Mouse (Mus musculus): Measurements from ENCODE around the gene Exoc4.

DNA sequence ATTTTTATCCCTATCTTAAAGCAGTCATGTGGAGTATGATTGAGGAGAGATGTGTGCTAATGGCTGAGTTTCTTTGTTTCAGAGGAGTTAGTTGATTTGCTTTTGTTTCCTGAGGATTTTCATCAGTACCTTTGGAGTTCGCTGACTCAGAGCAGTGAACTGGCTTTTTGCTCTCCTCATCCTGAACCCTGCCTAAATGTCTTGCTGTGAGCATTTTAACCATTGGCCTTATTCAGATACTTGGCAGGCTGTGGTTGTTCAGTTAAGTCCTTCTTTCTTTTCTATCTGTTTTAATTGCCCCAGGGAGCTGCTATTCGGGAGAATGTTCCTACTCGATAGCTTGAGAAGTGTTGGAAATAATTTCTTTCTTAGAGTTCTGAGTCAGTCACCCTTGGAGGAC lies 133.3 kb downstream of the Exoc4 start:
- no peak for TF ChIP-seq CTCF (IDR thresholded peaks at IDR 0.05; ENCODE audit: insufficient read depth, low read length)
- no peak for TF ChIP-seq POLR2A (IDR thresholded peaks at IDR 0.05; ENCODE audit: borderline replicate concordance, extremely low read depth, low read depth, low read length)
